17 mouse cellular contexts compared by ENCODE assay signal in the genomic region with DNA sequence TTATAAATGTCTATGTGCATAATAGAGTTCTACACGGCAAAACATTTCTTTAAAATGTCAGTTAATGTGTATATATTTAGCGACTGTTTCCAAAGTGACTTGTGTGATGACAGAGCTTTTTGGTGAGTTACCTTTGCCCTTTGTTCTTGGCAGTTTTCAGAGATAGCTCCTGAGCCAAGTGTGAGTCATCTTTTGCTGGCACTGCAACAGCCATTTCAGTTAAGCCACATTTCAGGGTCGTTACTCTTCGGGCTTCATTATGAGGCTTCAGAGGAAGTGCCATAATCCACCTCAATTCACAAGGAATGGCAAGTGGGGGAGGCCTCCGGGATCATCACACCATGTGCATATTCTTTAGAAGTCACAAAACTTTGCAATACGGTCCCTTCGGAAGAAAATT. TPM values are rescaled to one million over a fixed set of nuclear protein-coding genes. Genes with fewer than 3 reads are reported as not detected.
DNase-seq lines count a peak whose midpoint lies in the region; ATAC-seq and TF ChIP-seq lines count a peak whose summit lies in the region.
"Had no signal": no experiment of that assay in that cellular context is flagged by ENCODE, and none has a peak within 500 bp of the region (broad histone marks: within the 10 kb centered on the region; RNA-seq: fewer than 3 reads in every experiment).

No protein-coding gene starts in this region.

- no peak overlapping the region for H3K4me2 ChIP-seq in lung, postnatal 0 days (replicated peaks; ENCODE audit: low read depth, low read length)
- H3K4me2 ChIP-seq: heart, embryonic 12.5 days; hindbrain, embryonic 12.5 days; liver, embryonic 11.5 days had no signal

- no peak overlapping the region for H3K27ac ChIP-seq in cerebellum, adult 2 months (ENCODE audit: insufficient read depth, low read length)
- H3K27ac ChIP-seq in lung, postnatal 0 days (ENCODE audit: low read length), result no peak overlapping the region
- H3K27ac ChIP-seq: gastrocnemius, adult 2 months; hindbrain, embryonic 12.5 days had no signal

- no peak for TF ChIP-seq EP300 in lung, postnatal 0 days (IDR thresholded peaks at IDR 0.05)

- H3K9ac ChIP-seq in lung, postnatal 0 days (replicated peaks; ENCODE audit: low read depth), result no peak overlapping the region
- H3K9ac ChIP-seq: heart, embryonic 12.5 days; hindbrain, embryonic 12.5 days had no signal

- H3K9me3 ChIP-seq in lung, postnatal 0 days (ENCODE audit: low read length), result no peaks in the 10 kb centered on the region
- H3K9me3 ChIP-seq: heart, embryonic 12.5 days; hindbrain, embryonic 12.5 days had no signal

- 49% methylated on average over 7 of the region's 7 CpGs for WGBS in cerebellum, adult 2 months
- WGBS in lung, postnatal 0 days, result 71% methylated on average over 7 of the region's 7 CpGs

- TF ChIP-seq POLR2A in cerebellum, adult 2 months (IDR thresholded peaks at IDR 0.05; ENCODE audit: borderline replicate concordance, insufficient read depth, low read length), result no peak
- no peak for TF ChIP-seq POLR2A in brain, embryonic 14.5 days (IDR thresholded peaks at IDR 0.05; ENCODE audit: borderline replicate concordance, extremely low read depth, insufficient read depth, insufficient read length, poor library complexity, severe bottlenecking)

- no peak for ATAC-seq in lung, postnatal 0 days
- ATAC-seq: midbrain, embryonic 16.5 days had no signal

- no peaks in the 10 kb centered on the region for H3K27me3 ChIP-seq in cerebellum, adult 2 months (ENCODE audit: control insufficient read depth, insufficient read depth, low read length)
- H3K27me3 ChIP-seq in lung, postnatal 0 days (replicated peaks; ENCODE audit: insufficient read depth, low read length), result no peaks in the 10 kb centered on the region
- H3K27me3 ChIP-seq: heart, embryonic 12.5 days; hindbrain, embryonic 12.5 days had no signal

- H3K4me3 ChIP-seq in cerebellum, adult 2 months (replicated peaks; ENCODE audit: insufficient read depth, low read depth, low read length), result no peak overlapping the region
- no peak overlapping the region for H3K4me3 ChIP-seq in lung, postnatal 0 days (ENCODE audit: low read depth, low read length)
- H3K4me3 ChIP-seq: gastrocnemius, adult 2 months; heart, embryonic 12.5 days; hindbrain, embryonic 12.5 days had no signal

- H3K36me3 ChIP-seq in lung, postnatal 0 days (ENCODE audit: insufficient read depth, low read length), result no peaks in the 10 kb centered on the region
- H3K36me3 ChIP-seq: heart, embryonic 12.5 days; hindbrain, embryonic 12.5 days had no signal

- no peak for TF ChIP-seq CTCF in cerebellum, adult 2 months (IDR thresholded peaks at IDR 0.05; ENCODE audit: borderline replicate concordance, insufficient read depth, low read depth, low read length)
- TF ChIP-seq CTCF in lung, postnatal 0 days (IDR thresholded peaks at IDR 0.05), result no peak
- no peak for TF ChIP-seq CTCF in brain, embryonic 14.5 days (IDR thresholded peaks at IDR 0.05; ENCODE audit: borderline replicate concordance, extremely low read depth, insufficient read depth, insufficient read length)

- DNase-seq in cerebellum, postnatal 14 days, result peak; percentile 20 to 39
- no peak for DNase-seq in cerebellum, adult 2 months
- peak; percentile 32 for DNase-seq in lung, postnatal 0 days (ENCODE audit: low spot score)
- no peak for DNase-seq in lung, postnatal 4 days
- peak; percentile 15 for DNase-seq in brain, embryonic 14.5 days (ENCODE audit: low read depth)
- no peak for DNase-seq in layer of hippocampus, postnatal 36 days
- no peak for DNase-seq in layer of hippocampus, postnatal 10 days (ENCODE audit: low spot score in 2 of 2)
- DNase-seq in urinary bladder, postnatal 10 days (ENCODE audit: low spot score), result no peak
- DNase-seq: cerebellum, adult 18-20 months; gastrocnemius, adult 2 months; right cerebral cortex, adult 18-20 months had no signal

- no peaks in the 10 kb centered on the region for H3K4me1 ChIP-seq in cerebellum, adult 2 months (ENCODE audit: control insufficient read depth, insufficient read depth, low read length)
- no peaks in the 10 kb centered on the region for H3K4me1 ChIP-seq in lung, postnatal 0 days (ENCODE audit: insufficient read depth, low read depth, low read length)
- H3K4me1 ChIP-seq: heart, embryonic 12.5 days; hindbrain, embryonic 12.5 days had no signal

RNA-seq across cellular contexts. Expression of gene D1Pas1, which starts 52.8 kb away (rescaled TPM):
- 0.08 TPM in 1 of 2 replicates, not detected in the other for polyA plus RNA-seq in cerebellum, adult 2 months (2012; rRNA removed)
- polyA plus RNA-seq in lung, postnatal 0 days (2015; fragmentation: Nextera tagmentation; extraction: Ambion mirVana), result not detected in 2 replicates
- polyA plus RNA-seq in brain, embryonic 14.5 days (2012; rRNA removed), result 0.04 TPM in 1 of 2 replicates, not detected in the other
- total RNA-seq in layer of hippocampus, postnatal 36 days (2021), result not detected
- under 1 TPM; 0.13 to 0.14 TPM for total RNA-seq in layer of hippocampus, postnatal 10 days (2021)
- total RNA-seq: gastrocnemius, adult 2 months; megakaryocyte progenitor cell, adult 5-6 weeks; MEL had no signal

Comparison
In these comparisons a context has a peak if more than half of its experiments do, and no peak if none do; other contexts are left out.
1. DNase-seq: peak in cerebellum, postnatal 14 days (2 of 2), lung, postnatal 0 days (single experiment) and brain, embryonic 14.5 days (single experiment); none in cerebellum, adult 2 months (0 of 2), lung, postnatal 4 days (0 of 2), layer of hippocampus, postnatal 36 days (0 of 2), layer of hippocampus, postnatal 10 days (0 of 2) and urinary bladder, postnatal 10 days (single experiment).